Mouse (Mus musculus): ENCODE data around the gene Scamp5.

DNA sequence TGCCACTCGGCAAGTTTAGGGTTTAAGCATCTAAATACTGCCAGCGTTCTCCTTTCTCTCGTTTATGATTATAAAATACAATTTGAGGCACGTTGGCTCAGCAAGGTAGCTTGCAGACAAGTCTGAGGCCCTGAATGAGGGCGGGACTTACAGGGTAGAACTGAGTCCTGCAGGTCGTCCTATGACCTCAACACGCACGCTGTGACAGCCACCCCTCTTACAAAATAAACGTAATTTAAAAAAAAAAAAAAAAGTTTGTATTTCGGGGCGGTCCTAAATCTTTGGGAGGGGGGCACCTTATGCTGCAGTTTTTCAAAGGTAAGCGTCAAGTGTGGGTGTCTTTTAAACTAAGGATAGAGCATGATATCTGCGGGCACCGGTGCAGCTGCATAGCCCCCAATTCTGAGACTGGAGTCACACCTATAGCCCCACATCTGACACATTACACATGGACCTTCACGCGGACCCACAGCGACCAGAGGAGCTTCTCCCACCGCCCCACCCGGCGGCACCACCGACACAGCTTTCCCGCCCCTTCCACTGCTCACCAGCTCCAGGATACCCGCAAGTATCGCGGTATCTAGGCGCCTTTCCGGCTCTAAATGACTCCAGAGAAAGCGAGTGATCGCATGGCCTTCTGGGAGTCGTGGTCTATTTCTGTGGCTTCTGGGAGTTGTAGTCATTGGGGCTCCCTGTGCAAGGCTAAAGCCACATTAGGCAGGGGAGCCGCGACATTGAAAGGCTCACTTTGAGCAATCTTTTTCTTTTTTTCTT lies 28.2 kb downstream of the Scamp5 start, which contains the start of gene Ppcdc:
- TF ChIP-seq POLR2A (IDR thresholded peaks at IDR 0.05; ENCODE audit: borderline replicate concordance, insufficient read depth, low read length) (peak; percentile 92), CTCF (IDR thresholded peaks at IDR 0.05; ENCODE audit: borderline replicate concordance, insufficient read depth, low read depth, low read length) (no peak)

Measured in cerebellum, adult 2 months (tissue).